Mouse (Mus musculus): ENCODE data around the gene Scube3. TPM values are rescaled to one million over a fixed set of nuclear protein-coding genes. Genes with fewer than 3 reads are reported as not detected.

Scube3 gene
- polyA plus RNA-seq, 1 experiment from 2014 or later, result 8.7 TPM

DNA sequence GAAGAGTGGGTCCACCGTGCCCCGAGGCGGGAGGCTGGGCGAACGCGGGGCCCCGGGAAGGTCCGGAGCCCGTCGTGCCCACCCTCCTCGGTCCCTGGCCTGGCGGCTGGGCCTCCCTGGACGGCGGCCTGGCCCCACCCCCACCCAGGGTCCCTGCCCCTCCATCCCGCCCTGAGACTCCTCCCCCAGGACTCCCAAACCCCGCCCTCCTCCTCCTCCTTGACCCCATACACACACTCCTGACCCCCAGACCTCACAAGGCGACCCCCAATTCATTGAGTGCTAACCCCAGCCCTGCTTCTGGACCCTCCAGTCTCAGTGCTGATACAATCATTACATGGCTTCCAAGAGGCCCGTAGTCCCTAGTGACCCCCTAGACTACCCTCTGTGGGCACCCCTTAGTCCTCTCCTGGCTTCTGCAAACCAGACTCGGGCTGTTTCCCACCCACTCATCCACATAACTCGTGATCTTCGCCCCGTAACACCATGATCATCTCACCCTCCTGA lies 35.7 kb downstream of the Scube3 start:
- Histone ChIP-seq H3K36me3 (peaks cover 16% of the 10 kb centered on the region), H3K27ac (peak overlapping the region; percentile 93), H3K9me3 (no peaks in the 10 kb centered on the region), H3K27me3 (no peaks in the 10 kb centered on the region), H3K4me2 (peak overlapping the region; percentile 99), H3K4me3 (replicated peaks) (peak overlapping the region; percentile 81), H3K4me1 (replicated peaks) (peaks cover 50% of the 10 kb centered on the region), H3K9ac (replicated peaks) (peak overlapping the region; percentile 90)
- 10% methylated on average over 21 of the region's 22 CpGs for WGBS
- ATAC-seq (ENCODE audit: insufficient number of reproducible peaks, insufficient read depth, low FRiP score, low TSS enrichment, low read depth), result peak; percentile 38

DNA sequence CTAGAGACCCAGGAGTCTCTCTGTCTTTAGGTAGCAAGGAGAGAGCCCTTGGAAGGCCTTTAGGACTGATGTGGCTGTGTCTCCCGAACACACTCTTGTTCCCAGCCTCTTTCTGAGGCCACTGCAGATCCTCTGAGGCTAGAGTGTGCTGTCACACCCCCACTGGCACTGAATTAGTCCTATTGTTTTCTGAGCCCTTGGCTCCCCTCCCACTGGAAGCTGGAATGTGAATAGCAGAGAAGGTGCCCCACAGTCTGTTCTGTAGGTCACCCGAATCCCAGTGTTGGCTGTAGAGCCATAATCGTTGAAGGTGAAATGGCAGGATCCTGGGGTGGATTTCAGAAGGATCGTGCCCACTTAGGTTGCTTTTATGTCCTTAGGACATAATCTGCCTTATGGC lies 38.4 kb downstream of the Scube3 start:
- WGBS, result 78% methylated on average over 4 of the region's 4 CpGs
- Histone ChIP-seq H3K27ac (0 out of 2 replicates have a peak overlapping the region, but pooled peaks have one; percentile 7), H3K4me2 (no peak overlapping the region), H3K27me3 (no peaks in the 10 kb centered on the region), H3K4me1 (replicated peaks) (peaks cover 39% of the 10 kb centered on the region), H3K9ac (replicated peaks) (peak overlapping the region; percentile 34; the same call in 1 of the 2 replicates), H3K36me3 (peaks cover 20% of the 10 kb centered on the region; the same call in 1 of the 2 replicates), H3K4me3 (replicated peaks) (no peak overlapping the region), H3K9me3 (no peaks in the 10 kb centered on the region)
- ATAC-seq (ENCODE audit: insufficient number of reproducible peaks, insufficient read depth, low FRiP score, low TSS enrichment, low read depth), result no peak

DNA sequence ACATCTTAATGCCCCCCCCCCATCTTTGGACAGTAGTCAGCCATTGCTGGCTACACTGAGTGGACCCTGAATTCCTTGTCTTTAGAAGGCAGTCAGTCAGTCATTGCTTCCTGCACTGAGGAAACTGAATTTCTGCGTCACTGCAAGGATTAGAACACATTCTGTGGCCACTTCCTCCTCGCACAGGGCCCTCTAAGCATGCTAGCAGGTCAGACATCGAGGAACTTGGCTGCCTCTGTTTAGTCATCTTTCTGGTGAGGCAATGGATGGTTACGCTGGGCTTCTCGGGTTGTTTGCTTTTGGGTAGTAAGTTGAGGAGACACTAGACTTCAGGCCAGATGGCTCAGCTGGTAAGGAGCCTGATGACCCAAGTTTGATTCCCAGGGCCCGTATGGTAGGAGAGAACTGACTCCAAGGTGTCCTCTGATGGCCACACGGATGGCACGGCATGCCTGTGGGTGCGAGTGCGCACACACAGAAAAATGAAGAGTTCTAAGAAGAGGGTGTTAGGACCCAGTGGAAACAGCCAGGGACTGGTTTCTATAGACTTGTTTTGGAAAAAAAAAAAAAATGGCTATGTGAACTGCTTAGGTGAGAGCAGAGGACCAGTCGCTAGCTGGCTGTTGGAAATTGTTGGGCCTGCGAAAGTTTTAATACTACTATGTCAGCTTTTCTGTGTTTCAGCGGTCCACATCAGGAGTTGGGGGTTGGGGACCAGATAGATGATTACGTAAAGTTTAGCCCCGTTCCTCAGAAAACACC lies 39.0 kb downstream of the Scube3 start:
- Histone ChIP-seq H3K9ac (replicated peaks) (no peak overlapping the region), H3K27me3 (no peaks in the 10 kb centered on the region), H3K9me3 (no peaks in the 10 kb centered on the region), H3K4me2 (no peak overlapping the region), H3K4me1 (replicated peaks) (peaks cover 35% of the 10 kb centered on the region), H3K4me3 (replicated peaks) (no peak overlapping the region), H3K27ac (no peak overlapping the region), H3K36me3 (peaks cover 27% of the 10 kb centered on the region; the same call in 1 of the 2 replicates)
- 84% methylated on average over 15 of the region's 15 CpGs for WGBS
- no peak for ATAC-seq (ENCODE audit: insufficient number of reproducible peaks, insufficient read depth, low FRiP score, low TSS enrichment, low read depth)

DNA sequence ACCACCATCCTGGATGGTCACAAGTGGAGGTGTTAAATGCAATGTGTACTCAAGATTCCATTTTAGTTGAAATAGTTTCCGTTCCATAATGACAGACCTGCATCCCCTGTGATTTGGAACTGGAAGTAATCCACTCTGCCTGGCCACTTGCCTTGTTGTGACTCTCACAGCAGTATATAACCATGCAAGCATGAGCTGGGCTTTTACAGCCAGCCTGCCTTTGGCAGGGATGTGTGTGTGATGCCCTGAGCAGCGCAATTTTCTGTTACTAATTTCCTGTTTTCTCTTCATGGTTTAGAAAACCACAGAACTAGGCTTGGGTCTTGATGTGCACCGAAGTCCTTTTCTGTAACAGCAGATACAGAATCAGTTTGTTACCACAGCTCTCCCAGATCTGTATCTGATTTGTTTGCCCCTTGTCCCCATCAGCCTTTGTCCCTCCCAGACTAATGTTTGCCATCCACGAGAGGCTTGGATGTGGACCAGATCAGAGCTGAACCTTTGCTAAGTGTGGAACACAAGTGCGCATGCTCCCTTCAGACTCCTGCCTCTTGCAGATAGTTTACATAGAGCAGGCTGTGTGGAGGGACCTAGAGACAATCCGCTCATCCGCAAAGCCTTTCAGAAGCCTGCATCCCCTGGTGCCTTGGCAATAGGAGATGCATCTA lies 43.2 kb downstream of the Scube3 start:
- WGBS, result 85% methylated on average over 7 of the region's 7 CpGs
- H3K9ac ChIP-seq (replicated peaks), result no peak overlapping the region
- no peak for ATAC-seq (ENCODE audit: insufficient number of reproducible peaks, insufficient read depth, low FRiP score, low TSS enrichment, low read depth)

DNA sequence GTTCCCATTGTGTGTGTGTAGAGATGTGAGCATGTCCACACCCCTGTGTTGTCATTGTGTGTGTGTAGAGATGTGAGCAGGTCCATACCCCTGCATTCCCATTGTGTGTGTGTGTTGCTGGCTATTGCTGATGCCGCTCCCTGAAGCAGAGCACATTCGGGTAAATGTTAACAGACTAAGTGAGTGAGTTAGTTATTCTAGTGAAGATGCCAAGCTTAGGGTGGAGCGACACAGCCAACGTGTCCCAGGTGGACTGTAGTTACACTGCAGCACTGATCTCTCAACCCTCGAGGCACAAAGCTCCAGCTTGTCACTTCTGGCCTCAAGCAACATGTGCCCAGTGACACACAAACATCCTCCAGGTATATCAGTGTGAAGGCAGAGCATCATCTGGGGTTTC lies 46.4 kb downstream of the Scube3 start:
- H3K4me2 ChIP-seq, result no peak overlapping the region

More for the DNA sequence above, 43.2 kb downstream of the Scube3 start:
- Histone ChIP-seq H3K4me1 (replicated peaks) (peaks cover 11% of the 10 kb centered on the region), H3K27ac (no peak overlapping the region), H3K27me3 (no peaks in the 10 kb centered on the region), H3K4me3 (replicated peaks) (no peak overlapping the region), H3K36me3 (peaks cover 33% of the 10 kb centered on the region), H3K9me3 (no peaks in the 10 kb centered on the region), H3K4me2 (no peak overlapping the region)

DNA sequence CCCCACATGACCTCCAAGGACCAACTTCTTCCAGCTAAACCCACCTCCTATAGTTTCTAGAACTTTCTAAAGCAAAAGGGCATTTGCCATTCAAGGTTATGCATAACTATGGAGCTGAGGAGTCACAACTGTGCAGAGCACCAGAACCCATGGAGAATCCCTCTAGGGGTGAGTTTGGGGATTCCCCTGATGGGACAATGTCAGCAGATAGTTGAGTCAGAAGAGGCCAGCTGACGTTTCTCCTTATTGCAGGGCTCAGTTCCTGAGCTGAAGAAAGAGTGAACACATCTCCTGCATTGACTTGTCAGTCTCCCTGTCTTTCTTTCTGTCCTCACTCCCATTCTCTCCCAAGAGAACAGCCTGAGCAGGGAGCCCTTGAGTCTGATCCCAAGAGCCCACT lies 50.8 kb downstream of the Scube3 start:
- no peak for ATAC-seq (ENCODE audit: insufficient number of reproducible peaks, insufficient read depth, low FRiP score, low TSS enrichment, low read depth)
- Histone ChIP-seq H3K4me2 (no peak overlapping the region), H3K9me3 (no peaks in the 10 kb centered on the region), H3K4me1 (replicated peaks) (no peaks in the 10 kb centered on the region), H3K36me3 (peaks cover 86% of the 10 kb centered on the region), H3K9ac (replicated peaks) (no peak overlapping the region), H3K4me3 (replicated peaks) (no peak overlapping the region), H3K27me3 (no peaks in the 10 kb centered on the region), H3K27ac (no peak overlapping the region)
- WGBS, result 58% methylated on average over 1 of the region's 1 CpGs

More for the DNA sequence above, 46.4 kb downstream of the Scube3 start:
- H3K27ac ChIP-seq, result no peak overlapping the region
- H3K27me3 ChIP-seq, result no peaks in the 10 kb centered on the region
- H3K9me3 ChIP-seq, result no peaks in the 10 kb centered on the region
- WGBS, result 85% methylated on average over 5 of the region's 5 CpGs
- no peak overlapping the region for H3K4me3 ChIP-seq (replicated peaks)
- ATAC-seq (ENCODE audit: insufficient number of reproducible peaks, insufficient read depth, low FRiP score, low TSS enrichment, low read depth), result no peak
- H3K9ac ChIP-seq (replicated peaks), result no peak overlapping the region
- H3K4me1 ChIP-seq (replicated peaks), result no peaks in the 10 kb centered on the region
- H3K36me3 ChIP-seq, result peaks cover 58% of the 10 kb centered on the region

DNA sequence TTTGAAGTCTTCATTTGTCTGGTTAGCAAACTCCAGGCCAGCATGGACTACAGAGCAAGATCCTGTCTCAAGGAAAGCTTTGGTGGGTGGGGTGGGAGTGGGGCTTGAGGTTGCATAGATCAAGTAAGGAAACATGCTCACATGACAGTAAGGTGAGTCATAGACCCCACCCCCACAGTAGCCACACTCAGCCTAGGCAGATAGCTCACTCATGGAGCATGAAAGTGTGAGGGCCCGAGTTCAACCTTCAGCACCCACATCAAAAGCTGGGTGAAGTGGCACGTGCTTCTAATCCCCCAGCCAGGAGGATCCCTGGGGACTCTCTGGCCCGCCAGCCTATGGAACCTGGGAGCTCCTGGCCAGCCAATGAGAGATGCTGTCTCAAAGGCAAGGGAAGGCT lies 51.6 kb downstream of the Scube3 start:
- no peaks in the 10 kb centered on the region for H3K27me3 ChIP-seq
- no peak overlapping the region for H3K4me2 ChIP-seq
- peaks cover 94% of the 10 kb centered on the region for H3K36me3 ChIP-seq
- 88% methylated on average over 3 of the region's 3 CpGs for WGBS
- no peaks in the 10 kb centered on the region for H3K9me3 ChIP-seq
- H3K4me3 ChIP-seq (replicated peaks), result no peak overlapping the region
- no peak overlapping the region for H3K27ac ChIP-seq
- no peaks in the 10 kb centered on the region for H3K4me1 ChIP-seq (replicated peaks)
- no peak overlapping the region for H3K9ac ChIP-seq (replicated peaks)
- ATAC-seq (ENCODE audit: insufficient number of reproducible peaks, insufficient read depth, low FRiP score, low TSS enrichment, low read depth), result no peak

DNA sequence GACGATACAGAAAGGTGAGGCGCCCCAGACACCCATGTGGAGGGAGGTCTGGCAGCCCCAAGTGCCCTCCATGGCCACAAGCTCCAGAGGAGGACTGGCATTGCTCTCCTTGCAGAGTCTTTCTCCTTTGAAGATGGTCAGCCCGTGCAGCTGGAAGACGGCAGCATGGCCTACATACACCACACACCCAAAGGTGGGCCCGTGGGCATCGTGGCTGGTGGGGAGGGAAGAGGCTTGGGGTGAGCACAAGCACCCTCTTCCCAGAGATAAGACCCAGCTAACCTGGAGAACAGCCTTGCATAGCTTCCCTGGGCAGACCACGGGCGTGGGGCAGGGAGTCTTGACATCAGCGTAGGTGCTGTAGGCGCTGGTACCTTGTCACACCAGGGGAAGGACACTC lies 53.1 kb downstream of the Scube3 start:
- Histone ChIP-seq H3K9ac (replicated peaks) (no peak overlapping the region), H3K4me2 (no peak overlapping the region), H3K4me1 (replicated peaks) (no peaks in the 10 kb centered on the region), H3K9me3 (no peaks in the 10 kb centered on the region), H3K27ac (no peak overlapping the region), H3K36me3 (peaks cover 96% of the 10 kb centered on the region), H3K4me3 (replicated peaks) (no peak overlapping the region), H3K27me3 (no peaks in the 10 kb centered on the region)
- 94% methylated on average over 10 of the region's 10 CpGs for WGBS
- ATAC-seq (ENCODE audit: insufficient number of reproducible peaks, insufficient read depth, low FRiP score, low TSS enrichment, low read depth), result no peak

DNA sequence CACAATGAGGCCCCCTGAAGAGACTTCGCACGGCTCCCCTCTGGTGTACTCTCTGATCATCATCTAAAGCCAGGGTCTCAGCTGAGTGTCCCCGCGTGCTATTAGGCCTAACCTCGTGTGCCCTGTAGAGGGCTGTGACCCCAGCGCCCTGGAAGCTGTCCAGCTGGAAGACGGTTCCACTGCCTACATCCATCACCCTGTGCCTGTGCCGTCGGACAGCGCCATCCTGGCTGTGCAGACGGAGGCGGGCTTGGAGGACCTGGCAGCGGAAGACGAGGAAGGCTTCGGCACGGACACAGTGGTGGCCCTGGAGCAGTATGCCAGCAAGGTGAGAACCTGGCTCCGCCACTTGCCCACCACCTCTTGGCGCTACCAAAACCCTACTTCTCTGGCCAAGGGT lies 55.7 kb downstream of the Scube3 start:
- Histone ChIP-seq H3K4me1 (replicated peaks) (no peaks in the 10 kb centered on the region), H3K4me2 (no peak overlapping the region), H3K27me3 (no peaks in the 10 kb centered on the region), H3K4me3 (replicated peaks) (no peak overlapping the region), H3K36me3 (peaks cover 96% of the 10 kb centered on the region), H3K9me3 (no peaks in the 10 kb centered on the region), H3K27ac (no peak overlapping the region), H3K9ac (replicated peaks) (no peak overlapping the region)
- no peak for ATAC-seq (ENCODE audit: insufficient number of reproducible peaks, insufficient read depth, low FRiP score, low TSS enrichment, low read depth)
- 71% methylated on average over 18 of the region's 18 CpGs for WGBS

DNA sequence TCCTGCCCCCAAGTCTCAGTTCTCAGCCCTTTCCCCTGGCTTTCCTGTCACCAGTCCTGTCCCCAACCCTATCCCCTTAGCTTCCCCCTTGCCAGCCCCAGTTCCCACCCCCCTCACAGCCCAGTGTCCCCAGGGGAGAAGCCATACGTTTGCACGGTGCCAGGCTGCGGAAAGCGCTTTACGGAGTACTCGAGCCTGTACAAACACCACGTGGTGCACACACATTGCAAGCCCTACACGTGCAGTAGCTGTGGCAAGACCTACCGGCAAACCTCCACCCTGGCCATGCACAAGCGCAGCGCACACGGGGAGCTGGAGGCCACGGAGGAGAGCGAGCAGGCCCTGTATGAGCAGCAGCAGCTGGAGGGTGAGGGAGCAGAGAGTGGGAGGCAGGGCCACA lies 60.0 kb downstream of the Scube3 start:
- no peaks in the 10 kb centered on the region for H3K9me3 ChIP-seq
- ATAC-seq (ENCODE audit: insufficient number of reproducible peaks, insufficient read depth, low FRiP score, low TSS enrichment, low read depth), result no peak
- no peak overlapping the region for H3K4me2 ChIP-seq
- WGBS, result 80% methylated on average over 14 of the region's 14 CpGs
- peaks cover 10% of the 10 kb centered on the region for H3K4me1 ChIP-seq (replicated peaks)
- H3K9ac ChIP-seq (replicated peaks), result no peak overlapping the region
- no peaks in the 10 kb centered on the region for H3K27me3 ChIP-seq
- no peak overlapping the region for H3K27ac ChIP-seq
- H3K36me3 ChIP-seq, result peaks cover 79% of the 10 kb centered on the region
- no peak overlapping the region for H3K4me3 ChIP-seq (replicated peaks)

DNA sequence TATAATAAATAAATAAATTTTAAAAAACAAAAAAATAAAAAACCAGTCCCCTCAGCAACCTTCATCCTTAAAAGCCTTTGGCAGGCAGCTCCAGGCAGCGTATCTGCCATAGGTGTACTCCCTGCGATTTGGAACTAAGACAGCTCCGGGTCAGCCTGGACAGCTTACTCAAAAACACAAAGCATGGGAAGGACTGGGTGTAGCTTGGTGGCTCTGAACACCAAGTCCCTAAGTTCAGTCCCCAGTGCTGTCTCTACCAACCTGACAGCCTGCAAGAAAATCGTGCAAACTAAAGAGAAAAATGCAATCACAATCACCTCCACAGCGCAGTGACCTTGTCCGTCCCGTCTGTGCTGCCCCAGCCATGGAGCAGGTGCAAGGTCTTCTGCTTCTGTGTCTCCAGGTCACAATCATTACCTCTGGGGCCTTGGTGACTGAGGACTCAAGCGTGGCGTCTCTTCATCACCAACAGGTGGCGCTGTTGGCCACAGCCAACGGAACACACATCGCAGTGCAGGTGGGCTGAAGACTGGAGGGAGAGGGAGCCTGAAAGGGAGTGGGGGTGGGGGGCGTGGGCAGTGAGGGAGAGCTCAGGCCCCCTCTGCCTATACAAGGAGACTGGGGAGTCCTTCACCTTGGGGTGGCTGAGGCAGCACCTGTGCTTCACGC lies 62.2 kb downstream of the Scube3 start:
- Histone ChIP-seq H3K4me2 (no peak overlapping the region), H3K9me3 (no peaks in the 10 kb centered on the region), H3K36me3 (peaks cover 58% of the 10 kb centered on the region), H3K27me3 (no peaks in the 10 kb centered on the region), H3K27ac (no peak overlapping the region), H3K9ac (replicated peaks) (no peak overlapping the region), H3K4me3 (replicated peaks) (no peak overlapping the region), H3K4me1 (replicated peaks) (peaks cover 28% of the 10 kb centered on the region)
- WGBS, result 41% methylated on average over 14 of the region's 14 CpGs
- no peak for ATAC-seq (ENCODE audit: insufficient number of reproducible peaks, insufficient read depth, low FRiP score, low TSS enrichment, low read depth)

All from limb, embryonic 12.5 days (tissue).